In genomic region chr16:32913212-32913611, GRCm38 (mm10) we compare ENCODE assay signal across 7 mouse cellular contexts. TPM values are rescaled to one million over a fixed set of nuclear protein-coding genes. Genes with fewer than 3 reads are reported as not detected.
DNase-seq lines count a peak whose midpoint lies in the region; ATAC-seq and TF ChIP-seq lines count a peak whose summit lies in the region.

No protein-coding gene starts in this region.

- H3K27me3 ChIP-seq in liver, embryonic 11.5 days (replicated peaks; ENCODE audit: control insufficient read depth, insufficient read depth, low read length), result no peaks in the 10 kb centered on the region
- no peaks in the 10 kb centered on the region for H3K27me3 ChIP-seq in forebrain, embryonic 16.5 days (replicated peaks; ENCODE audit: control insufficient read depth, insufficient read depth, low read length)
- H3K27me3 ChIP-seq in limb, embryonic 14.5 days (ENCODE audit: control insufficient read depth, insufficient read depth, low read length), result no peaks in the 10 kb centered on the region
- no peaks in the 10 kb centered on the region; the same call in 1 of the 2 replicates for H3K27me3 ChIP-seq in neural tube, embryonic 14.5 days (ENCODE audit: control insufficient read depth, insufficient read depth, low read length)
- H3K27me3 ChIP-seq in cerebellum, adult 2 months (ENCODE audit: control insufficient read depth, insufficient read depth, low read length), result no peaks in the 10 kb centered on the region

- DNase-seq in liver, embryonic 11.5 days (ENCODE audit: low spot score), result no peak
- DNase-seq in liver, result no peak
- DNase-seq in limb, embryonic 14.5 days (ENCODE audit: low spot score), result no peak
- no peak for DNase-seq in cerebellum, adult 2 months
- DNase-seq in gastrocnemius, adult 18-20 months (ENCODE audit: low spot score), result no peak

- H3K9ac ChIP-seq in liver, embryonic 11.5 days (ENCODE audit: low read depth, low read length), result no peak overlapping the region
- no peak overlapping the region for H3K9ac ChIP-seq in forebrain, embryonic 16.5 days (replicated peaks; ENCODE audit: low read depth, low read length)
- H3K9ac ChIP-seq in limb, embryonic 14.5 days (ENCODE audit: low read depth, low read length, severe bottlenecking), result 0 out of 2 replicates have a peak overlapping the region, but pooled peaks have one; percentile 97
- no peak overlapping the region for H3K9ac ChIP-seq in neural tube, embryonic 14.5 days (replicated peaks; ENCODE audit: low read depth, low read length)

- no peak overlapping the region for H3K27ac ChIP-seq in liver, embryonic 11.5 days (ENCODE audit: low read depth, low read length)
- H3K27ac ChIP-seq in forebrain, embryonic 16.5 days (ENCODE audit: low read length), result no peak overlapping the region
- no peak overlapping the region for H3K27ac ChIP-seq in limb, embryonic 14.5 days (replicated peaks; ENCODE audit: low read depth, low read length)
- no peak overlapping the region for H3K27ac ChIP-seq in neural tube, embryonic 14.5 days (ENCODE audit: low read depth, low read length)
- no peak overlapping the region for H3K27ac ChIP-seq in cerebellum, adult 2 months (ENCODE audit: insufficient read depth, low read length)

- TF ChIP-seq POLR2A in limb, embryonic 14.5 days (IDR thresholded peaks at IDR 0.05; ENCODE audit: borderline replicate concordance, extremely low read depth, insufficient read depth, insufficient read length), result no peak
- TF ChIP-seq POLR2A in cerebellum, adult 2 months (IDR thresholded peaks at IDR 0.05; ENCODE audit: borderline replicate concordance, insufficient read depth, low read length), result no peak

- H3K36me3 ChIP-seq in liver, embryonic 11.5 days (ENCODE audit: control insufficient read depth, insufficient read depth, low read length), result no peaks in the 10 kb centered on the region
- H3K36me3 ChIP-seq in forebrain, embryonic 16.5 days (ENCODE audit: control insufficient read depth, insufficient read depth), result no peaks in the 10 kb centered on the region
- no peaks in the 10 kb centered on the region for H3K36me3 ChIP-seq in limb, embryonic 14.5 days (ENCODE audit: control insufficient read depth, insufficient read depth, low read length)
- 0 out of 2 replicates have a peak, but pooled peaks cover 2% of the 10 kb centered on the region for H3K36me3 ChIP-seq in neural tube, embryonic 14.5 days (ENCODE audit: control insufficient read depth, insufficient read depth, low read length)

- peak overlapping the region; percentile 98 for H3K4me3 ChIP-seq in liver, embryonic 11.5 days (ENCODE audit: low read depth, low read length)
- H3K4me3 ChIP-seq in forebrain, embryonic 16.5 days (replicated peaks; ENCODE audit: low read length), result no peak overlapping the region
- H3K4me3 ChIP-seq in limb, embryonic 14.5 days (replicated peaks; ENCODE audit: low read length), result no peak overlapping the region
- no peak overlapping the region for H3K4me3 ChIP-seq in neural tube, embryonic 14.5 days (ENCODE audit: low read depth, low read length)
- no peak overlapping the region for H3K4me3 ChIP-seq in cerebellum, adult 2 months (replicated peaks; ENCODE audit: insufficient read depth, low read depth, low read length)

- ATAC-seq in liver, embryonic 11.5 days (replicated peaks; ENCODE audit: low FRiP score), result no peak
- ATAC-seq in forebrain, embryonic 16.5 days, result no peak
- ATAC-seq in limb, embryonic 14.5 days (ENCODE audit: low FRiP score, low read depth), result no peak
- ATAC-seq in neural tube, embryonic 14.5 days (ENCODE audit: low read depth), result no peak

- no peak for TF ChIP-seq CTCF in cerebellum, adult 2 months (IDR thresholded peaks at IDR 0.05; ENCODE audit: borderline replicate concordance, insufficient read depth, low read depth, low read length)

- no peaks in the 10 kb centered on the region for H3K9me3 ChIP-seq in liver, embryonic 11.5 days (ENCODE audit: control insufficient read depth, low read length)
- no peaks in the 10 kb centered on the region for H3K9me3 ChIP-seq in forebrain, embryonic 16.5 days (ENCODE audit: control insufficient read depth, low read length)
- no peaks in the 10 kb centered on the region for H3K9me3 ChIP-seq in limb, embryonic 14.5 days (ENCODE audit: control insufficient read depth, low read length)
- H3K9me3 ChIP-seq in neural tube, embryonic 14.5 days (ENCODE audit: control insufficient read depth, low read length), result no peaks in the 10 kb centered on the region

- peak overlapping the region; percentile 90 for H3K4me2 ChIP-seq in liver, embryonic 11.5 days
- H3K4me2 ChIP-seq in forebrain, embryonic 16.5 days (ENCODE audit: low read length), result peak overlapping the region; percentile 75
- peak overlapping the region; percentile 74; the same call in 1 of the 2 replicates for H3K4me2 ChIP-seq in limb, embryonic 14.5 days (replicated peaks; ENCODE audit: low read depth, low read length, severe bottlenecking)
- H3K4me2 ChIP-seq in neural tube, embryonic 14.5 days (ENCODE audit: low read depth, low read length), result peak overlapping the region; percentile 66

- 57% methylated on average over 7 of the region's 7 CpGs for WGBS in liver, embryonic 11.5 days
- WGBS in forebrain, embryonic 16.5 days, result 71% methylated on average over 7 of the region's 7 CpGs
- WGBS in limb, embryonic 14.5 days, result 55% methylated on average over 7 of the region's 7 CpGs
- 68% methylated on average over 7 of the region's 7 CpGs for WGBS in neural tube, embryonic 14.5 days
- WGBS in cerebellum, adult 2 months, result 67% methylated on average over 7 of the region's 7 CpGs

- H3K4me1 ChIP-seq in liver, embryonic 11.5 days (replicated peaks; ENCODE audit: control insufficient read depth, insufficient read depth, low read length), result peaks cover 3% of the 10 kb centered on the region
- H3K4me1 ChIP-seq in forebrain, embryonic 16.5 days (replicated peaks; ENCODE audit: control insufficient read depth, insufficient read depth, low read length), result peaks cover 6% of the 10 kb centered on the region
- H3K4me1 ChIP-seq in limb, embryonic 14.5 days (ENCODE audit: control insufficient read depth, insufficient read depth, low read length), result 0 out of 2 replicates have a peak, but pooled peaks cover 3% of the 10 kb centered on the region
- peaks cover 6% of the 10 kb centered on the region for H3K4me1 ChIP-seq in neural tube, embryonic 14.5 days (ENCODE audit: control insufficient read depth, insufficient read depth, low read length)
- H3K4me1 ChIP-seq in cerebellum, adult 2 months (ENCODE audit: control insufficient read depth, insufficient read depth, low read length), result peaks cover 5% of the 10 kb centered on the region; the same call in 1 of the 2 replicates

RNA-seq across cellular contexts. Expression of gene Lrch3, which starts 0.7 kb away (rescaled TPM):
- 15.9 and 16.3 TPM in 2 replicates for polyA plus RNA-seq in liver, embryonic 11.5 days (2014; fragmentation: Nextera tagmentation; extraction: Ambion mirVana)
- polyA plus RNA-seq in forebrain, embryonic 16.5 days (2015; fragmentation: Nextera tagmentation; extraction: Ambion mirVana), result 39.0 and 44.7 TPM in 2 replicates
- polyA plus RNA-seq in limb, embryonic 14.5 days (2012; rRNA removed), result 56.3 and 68.0 TPM in 2 replicates
- polyA plus RNA-seq in limb, embryonic 14.5 days (2014; fragmentation: Nextera tagmentation; extraction: Ambion mirVana), result 24.9 and 30.4 TPM in 2 replicates
- 49.1 and 49.8 TPM in 2 replicates for polyA plus RNA-seq in neural tube, embryonic 14.5 days (2014; fragmentation: Nextera tagmentation; extraction: Ambion mirVana)
- polyA plus RNA-seq in cerebellum, adult 2 months (2012; rRNA removed), result 56.1 and 56.7 TPM in 2 replicates
- total RNA-seq in gastrocnemius, adult 18-20 months (2021), result 10 to 100 TPM; 13.2 to 14.5 TPM

RNA-seq across cellular contexts. Expression of gene Rubcn, which starts 35.6 kb away (rescaled TPM):
- 10.6 and 11.0 TPM in 2 replicates for polyA plus RNA-seq in liver, embryonic 11.5 days (2014; fragmentation: Nextera tagmentation; extraction: Ambion mirVana)
- polyA plus RNA-seq in forebrain, embryonic 16.5 days (2015; fragmentation: Nextera tagmentation; extraction: Ambion mirVana), result 38.6 and 40.4 TPM in 2 replicates
- polyA plus RNA-seq in limb, embryonic 14.5 days (2012; rRNA removed), result 35.7 and 42.7 TPM in 2 replicates
- 19.6 and 20.3 TPM in 2 replicates for polyA plus RNA-seq in limb, embryonic 14.5 days (2014; fragmentation: Nextera tagmentation; extraction: Ambion mirVana)
- 29.1 and 34.0 TPM in 2 replicates for polyA plus RNA-seq in neural tube, embryonic 14.5 days (2014; fragmentation: Nextera tagmentation; extraction: Ambion mirVana)
- polyA plus RNA-seq in cerebellum, adult 2 months (2012; rRNA removed), result 71.9 and 73.4 TPM in 2 replicates
- 10 to 100 TPM; 22.5 to 24.8 TPM for total RNA-seq in gastrocnemius, adult 18-20 months (2021)

RNA-seq across cellular contexts. Expression of gene Fyttd1, which starts 35.9 kb away (rescaled TPM):
- 79.9 and 92.7 TPM in 2 replicates for polyA plus RNA-seq in liver, embryonic 11.5 days (2014; fragmentation: Nextera tagmentation; extraction: Ambion mirVana)
- polyA plus RNA-seq in forebrain, embryonic 16.5 days (2015; fragmentation: Nextera tagmentation; extraction: Ambion mirVana), result 119 and 129 TPM in 2 replicates
- polyA plus RNA-seq in limb, embryonic 14.5 days (2012; rRNA removed), result 43.3 and 47.2 TPM in 2 replicates
- polyA plus RNA-seq in limb, embryonic 14.5 days (2014; fragmentation: Nextera tagmentation; extraction: Ambion mirVana), result 113 and 128 TPM in 2 replicates
- 136 and 147 TPM in 2 replicates for polyA plus RNA-seq in neural tube, embryonic 14.5 days (2014; fragmentation: Nextera tagmentation; extraction: Ambion mirVana)
- 52.5 and 53.7 TPM in 2 replicates for polyA plus RNA-seq in cerebellum, adult 2 months (2012; rRNA removed)
- total RNA-seq in gastrocnemius, adult 18-20 months (2021), result 10 to 100 TPM; 85.6 to 97.9 TPM
